Mouse (Mus musculus): ENCODE measurements around the gene Taf1b. TPM values are rescaled to one million over a fixed set of nuclear protein-coding genes. Genes with fewer than 3 reads are reported as not detected.

Gene Taf1b
- polyA plus RNA-seq, 1 experiment from 2014 or later: 27.6 TPM

DNA sequence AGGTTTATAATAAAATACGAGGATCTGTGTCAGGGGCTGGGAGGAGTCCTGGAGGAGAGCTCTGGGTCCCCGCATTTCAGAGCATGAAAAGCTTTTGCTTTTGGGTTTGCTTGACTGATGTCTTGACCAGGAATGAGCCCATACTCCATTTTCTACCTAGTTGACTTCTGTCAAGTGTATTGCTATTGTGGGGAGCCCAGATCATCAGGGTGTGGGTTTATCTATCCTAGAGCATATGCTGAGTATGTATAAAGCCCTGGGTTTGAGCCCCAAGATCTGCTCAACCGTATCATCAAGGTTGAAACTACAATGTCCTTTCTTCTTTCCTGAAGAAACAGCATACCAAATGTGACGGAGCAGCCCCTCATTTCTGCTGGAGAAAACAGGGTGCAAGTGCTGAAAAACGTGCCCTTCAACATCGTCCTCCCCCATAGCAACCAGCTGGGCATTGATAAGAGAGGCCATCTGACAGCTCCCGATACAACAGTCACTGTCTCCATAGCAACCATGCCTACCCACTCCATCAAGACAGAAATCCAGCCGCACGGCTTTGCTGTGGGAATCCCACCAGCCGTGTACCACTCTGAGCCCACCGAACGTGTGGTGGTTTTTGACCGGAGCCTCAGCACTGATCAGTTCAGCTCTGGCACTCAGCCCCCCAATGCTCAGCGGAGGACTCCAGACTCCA is 83.0 kb downstream of the Taf1b start:
- no peak for TF ChIP-seq CTCF (IDR thresholded peaks at IDR 0.05; ENCODE audit: low read depth)
- Histone ChIP-seq H3K27ac (no peak overlapping the region), H3K9me3 (replicated peaks; ENCODE audit: low read length) (no peaks in the 10 kb centered on the region), H3K4me2 (ENCODE audit: low read length) (no peak overlapping the region), H3K9ac (ENCODE audit: low read depth, low read length) (no peak overlapping the region), H3K4me1 (replicated peaks; ENCODE audit: insufficient read depth, low read length) (no peaks in the 10 kb centered on the region), H3K27me3 (ENCODE audit: insufficient read depth, low read length) (no peaks in the 10 kb centered on the region), H3K4me3 (replicated peaks; ENCODE audit: low read depth, low read length) (no peak overlapping the region), H3K36me3 (ENCODE audit: insufficient read depth, low read length) (no peaks in the 10 kb centered on the region)
- WGBS: 84% methylated on average over 14 of the region's 14 CpGs
- ATAC-seq (replicated peaks; ENCODE audit: low FRiP score, low read depth) (no peak), DNase-seq (ENCODE audit: low spot score) (no peak)

DNA sequence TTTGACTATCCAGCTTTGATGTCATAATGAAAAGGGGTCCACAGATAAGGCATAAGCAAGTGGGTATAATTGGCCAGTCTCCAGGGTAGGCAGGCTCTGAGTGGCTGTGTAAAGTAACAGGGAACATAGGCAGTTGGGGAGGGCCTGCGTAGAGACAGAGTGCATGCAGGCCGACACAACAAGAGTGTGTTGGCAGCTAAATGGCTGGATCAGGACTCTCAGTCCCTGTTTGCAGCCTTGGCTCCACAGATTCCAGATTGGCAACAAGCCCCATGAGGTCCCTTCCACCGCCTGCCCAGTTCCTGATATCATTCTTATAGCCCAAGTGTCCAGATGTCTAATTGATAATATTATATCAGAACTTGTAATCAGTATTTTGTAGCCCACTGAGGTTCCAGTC is 85.5 kb downstream of the Taf1b start:
- Histone ChIP-seq H3K4me2 (ENCODE audit: low read length) (no peak overlapping the region), H3K36me3 (ENCODE audit: insufficient read depth, low read length) (no peaks in the 10 kb centered on the region), H3K9me3 (replicated peaks; ENCODE audit: low read length) (no peaks in the 10 kb centered on the region), H3K27ac (no peak overlapping the region), H3K27me3 (ENCODE audit: insufficient read depth, low read length) (no peaks in the 10 kb centered on the region), H3K4me1 (replicated peaks; ENCODE audit: insufficient read depth, low read length) (no peaks in the 10 kb centered on the region), H3K9ac (ENCODE audit: low read depth, low read length) (no peak overlapping the region), H3K4me3 (replicated peaks; ENCODE audit: low read depth, low read length) (no peak overlapping the region)
- DNase-seq (ENCODE audit: low spot score) (no peak), ATAC-seq (replicated peaks; ENCODE audit: low FRiP score, low read depth) (no peak)
- no peak for TF ChIP-seq CTCF (IDR thresholded peaks at IDR 0.05; ENCODE audit: low read depth)
- WGBS: 90% methylated on average over 3 of the region's 3 CpGs

DNA sequence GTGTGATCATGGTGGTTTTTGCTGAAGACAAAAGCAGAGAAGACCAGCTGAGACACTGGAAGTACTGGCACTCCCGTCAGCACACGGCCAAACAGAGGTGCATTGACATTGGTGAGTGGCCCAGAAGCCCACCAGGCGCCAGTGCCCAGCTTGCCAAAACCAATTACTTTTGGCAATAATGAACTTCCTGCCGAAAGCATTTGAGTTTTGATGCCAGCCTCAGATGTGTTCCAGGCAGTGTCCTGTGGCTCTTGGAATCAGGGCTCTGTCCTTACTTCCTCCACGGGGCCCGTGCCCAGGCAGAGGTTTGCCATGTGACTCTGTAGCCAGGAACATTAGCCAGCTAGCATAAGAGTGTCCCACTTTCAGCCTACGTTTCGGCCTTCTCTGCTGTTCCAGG is 86.7 kb downstream of the Taf1b start:
- no peak for TF ChIP-seq CTCF (IDR thresholded peaks at IDR 0.05; ENCODE audit: low read depth)
- Histone ChIP-seq H3K4me2 (ENCODE audit: low read length) (no peak overlapping the region), H3K9me3 (replicated peaks; ENCODE audit: low read length) (no peaks in the 10 kb centered on the region), H3K27ac (no peak overlapping the region), H3K36me3 (ENCODE audit: insufficient read depth, low read length) (no peaks in the 10 kb centered on the region), H3K9ac (ENCODE audit: low read depth, low read length) (no peak overlapping the region), H3K4me1 (replicated peaks; ENCODE audit: insufficient read depth, low read length) (no peaks in the 10 kb centered on the region), H3K27me3 (ENCODE audit: insufficient read depth, low read length) (no peaks in the 10 kb centered on the region), H3K4me3 (replicated peaks; ENCODE audit: low read depth, low read length) (no peak overlapping the region)
- DNase-seq (ENCODE audit: low spot score) (no peak), ATAC-seq (replicated peaks; ENCODE audit: low FRiP score, low read depth) (no peak)
- 89% methylated on average over 8 of the region's 8 CpGs for WGBS

GRCm38 (mm10) chr12:24586193-24586592 is 88.0 kb downstream of the Taf1b start:
- H3K4me3 ChIP-seq (replicated peaks; ENCODE audit: low read depth, low read length): no peak overlapping the region
- no peaks in the 10 kb centered on the region for H3K9me3 ChIP-seq (replicated peaks; ENCODE audit: low read length)
- no peaks in the 10 kb centered on the region for H3K27me3 ChIP-seq (ENCODE audit: insufficient read depth, low read length)
- ATAC-seq (replicated peaks; ENCODE audit: low FRiP score, low read depth): no peak
- H3K36me3 ChIP-seq (ENCODE audit: insufficient read depth, low read length): no peaks in the 10 kb centered on the region
- WGBS: 73% methylated on average over 7 of the region's 7 CpGs
- no peak for DNase-seq (ENCODE audit: low spot score)
- H3K27ac ChIP-seq: no peak overlapping the region
- TF ChIP-seq CTCF (IDR thresholded peaks at IDR 0.05; ENCODE audit: low read depth): no peak
- H3K9ac ChIP-seq (ENCODE audit: low read depth, low read length): no peak overlapping the region
- no peaks in the 10 kb centered on the region for H3K4me1 ChIP-seq (replicated peaks; ENCODE audit: insufficient read depth, low read length)
- H3K4me2 ChIP-seq (ENCODE audit: low read length): no peak overlapping the region

- Histone ChIP-seq H3K27me3 (ENCODE audit: insufficient read depth, low read length) (no peaks in the 10 kb centered on the region), H3K36me3 (ENCODE audit: insufficient read depth, low read length) (no peaks in the 10 kb centered on the region), H3K4me2 (ENCODE audit: low read length) (no peak overlapping the region), H3K4me1 (replicated peaks; ENCODE audit: insufficient read depth, low read length) (peaks cover 12% of the 10 kb centered on the region), H3K27ac (no peak overlapping the region), H3K9me3 (replicated peaks; ENCODE audit: low read length) (no peaks in the 10 kb centered on the region), H3K9ac (ENCODE audit: low read depth, low read length) (no peak overlapping the region), H3K4me3 (replicated peaks; ENCODE audit: low read depth, low read length) (no peak overlapping the region)
- DNase-seq (ENCODE audit: low spot score): no peak
- no peak for ATAC-seq (replicated peaks; ENCODE audit: low FRiP score, low read depth)
- TF ChIP-seq CTCF (IDR thresholded peaks at IDR 0.05; ENCODE audit: low read depth): no peak
- 66% methylated on average over 7 of the region's 7 CpGs for WGBS
Observed at GRCm38 (mm10) chr12:24590371-24590770, 92.2 kb downstream of the Taf1b start.

GRCm38 (mm10) chr12:24592055-24592454 is 93.9 kb downstream of the Taf1b start:
- no peak for DNase-seq (ENCODE audit: low spot score)
- Histone ChIP-seq H3K27ac (no peak overlapping the region), H3K9me3 (replicated peaks; ENCODE audit: low read length) (no peaks in the 10 kb centered on the region), H3K27me3 (ENCODE audit: insufficient read depth, low read length) (no peaks in the 10 kb centered on the region), H3K4me3 (replicated peaks; ENCODE audit: low read depth, low read length) (no peak overlapping the region), H3K4me2 (ENCODE audit: low read length) (no peak overlapping the region), H3K36me3 (ENCODE audit: insufficient read depth, low read length) (no peaks in the 10 kb centered on the region), H3K4me1 (replicated peaks; ENCODE audit: insufficient read depth, low read length) (peaks cover 12% of the 10 kb centered on the region), H3K9ac (ENCODE audit: low read depth, low read length) (no peak overlapping the region)
- no peak for TF ChIP-seq CTCF (IDR thresholded peaks at IDR 0.05; ENCODE audit: low read depth)
- no peak for ATAC-seq (replicated peaks; ENCODE audit: low FRiP score, low read depth)
- 81% methylated on average over 9 of the region's 9 CpGs for whole genome bisulfite sequencing
